Mouse (Mus musculus) kidney, adult 2 months (tissue): ENCODE measurements around the gene Alk. TPM values are rescaled to one million over a fixed set of nuclear protein-coding genes. Genes with fewer than 3 reads are reported as not detected.

Experiments
- DNase-seq: peaks from one replicate; pipeline ENCODE4 v3.0.0; 2021
- H3K27ac ChIP-seq: fragments of 200-500 bp; 2 replicates; pipeline ENCODE4 v1.5.1; 2012; ENCODE audit warnings: low read depth, low read length, control low read depth, inconsistent platforms; ENCODE audit not compliant: insufficient read depth
- H3K27me3 ChIP-seq: fragments of 200-500 bp; replicated peaks from 2 replicates; pipeline ENCODE4 v1.6.1; 2012; ENCODE audit warnings: mild to moderate bottlenecking, moderate library complexity, low read length, inconsistent platforms; ENCODE audit not compliant: control insufficient read depth, insufficient read depth
- H3K36me3 ChIP-seq: fragments of 200-500 bp; 2 replicates; pipeline ENCODE4 v1.6.1; 2012; ENCODE audit warnings: mild to moderate bottlenecking, moderate library complexity, low read length, inconsistent platforms; ENCODE audit not compliant: control insufficient read depth, insufficient read depth
- H3K4me1 ChIP-seq: fragments of 200-500 bp; 2 replicates; pipeline ENCODE4 v1.6.1; 2011; ENCODE audit warnings: low read length; ENCODE audit not compliant: control insufficient read depth, insufficient read depth
- H3K4me3 ChIP-seq: fragments of 200-500 bp; 2 replicates; pipeline ENCODE4 v1.5.1; 2011; ENCODE audit warnings: mild to moderate bottlenecking, low read depth, low read length, control low read depth; ENCODE audit not compliant: insufficient read depth
- CTCF ChIP-seq: fragments of 200-500 bp; conservative IDR thresholded peaks from 2 replicates; pipeline ENCODE4 v1.5.1; 2011; ENCODE audit warnings: low read depth, mild to moderate bottlenecking, control low read depth, low read length, moderate library complexity, mixed read lengths; ENCODE audit not compliant: insufficient read depth, insufficient read length
- POLR2A ChIP-seq: fragments of 200-500 bp; IDR thresholded peaks from one replicate; pipeline ENCODE4 v1.6.1; 2011; ENCODE audit warnings: low read depth, low read length, control low read depth
- WGBS: fragments of 180-500 bp; shearing (Covaris S2); methylation state at CpG from one replicate; pipeline ENCODE4 v1.1.7; 2018; 5-methylcytosine and 5-hydroxymethylcytosine counted together
- polyA plus RNA-seq: library from polyadenylated mRNA; depleted of rRNA; stranded (reverse); fragments of >200 nt; gene quantifications from 2 replicates; pipeline ENCODE4 v1.2.3, GENCODE M21; 2012

Alk gene
- polyA plus RNA-seq, 1 experiment = 0.03 TPM

- no peak overlapping the region for H3K4me3 ChIP-seq
- DNase-seq = no peak
- peaks cover 4% of the 10 kb centered on the region; the same call in 1 of the 2 replicates for H3K4me1 ChIP-seq
- H3K27me3 ChIP-seq = no peaks in the 10 kb centered on the region
- 81% methylated on average over 2 of the region's 2 CpGs for WGBS
- no peaks in the 10 kb centered on the region for H3K36me3 ChIP-seq
- H3K27ac ChIP-seq = no peak overlapping the region
- TF ChIP-seq CTCF (no peak), POLR2A (no peak)
Measured at GRCm38 (mm10) chr17:72009836-72010235, 594.6 kb downstream of the Alk start.

DNA sequence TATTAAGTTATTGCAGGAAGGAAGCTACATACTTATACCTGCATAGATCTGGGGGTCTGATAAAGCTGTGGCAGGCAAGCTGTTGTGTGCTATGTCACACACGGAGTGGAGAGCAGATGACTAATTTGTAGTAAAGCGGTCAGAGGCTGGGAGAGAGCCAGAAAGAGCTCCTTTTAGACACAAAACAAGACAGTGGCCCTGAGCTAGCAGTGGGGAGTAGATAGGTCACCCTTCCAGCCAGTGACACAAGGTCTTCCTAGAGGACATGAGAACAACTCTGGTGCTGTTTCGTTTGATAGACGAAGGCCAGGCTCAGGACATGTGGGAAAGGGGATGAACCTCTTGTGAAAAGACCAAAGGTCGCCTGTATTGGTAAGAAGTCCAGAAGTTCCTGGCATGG, 596.0 kb downstream of the Alk start:
- Histone ChIP-seq H3K36me3 (no peaks in the 10 kb centered on the region), H3K27ac (no peak overlapping the region), H3K27me3 (no peaks in the 10 kb centered on the region), H3K4me1 (peaks cover 4% of the 10 kb centered on the region; the same call in 1 of the 2 replicates), H3K4me3 (no peak overlapping the region)
- TF ChIP-seq CTCF (no peak), POLR2A (no peak)
- 51% methylated on average over 5 of the region's 5 CpGs for WGBS
- DNase-seq = peak; percentile 16

DNA sequence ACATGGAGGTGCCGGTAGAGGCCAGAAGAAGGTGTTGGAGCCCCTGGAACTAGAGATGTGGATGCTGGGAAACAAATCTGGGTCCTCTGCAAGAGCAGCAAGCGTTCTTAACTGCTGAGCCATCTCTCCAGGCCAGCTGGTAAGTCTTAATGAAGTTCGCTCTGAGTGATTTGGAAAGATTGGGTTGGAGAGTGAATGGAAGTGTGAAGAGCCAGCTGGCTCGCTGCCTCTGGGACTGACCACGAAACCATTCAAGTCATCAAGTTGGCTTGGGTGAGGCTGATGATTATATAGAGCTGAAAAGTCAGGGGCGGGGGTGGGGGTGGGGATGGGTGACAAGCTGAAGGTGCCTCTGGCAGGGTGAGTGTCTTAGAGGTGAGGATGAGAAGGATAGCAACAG, 599.1 kb downstream of the Alk start:
- Histone ChIP-seq H3K36me3 (no peaks in the 10 kb centered on the region), H3K4me3 (no peak overlapping the region), H3K27ac (no peak overlapping the region), H3K4me1 (peaks cover 4% of the 10 kb centered on the region; the same call in 1 of the 2 replicates), H3K27me3 (no peaks in the 10 kb centered on the region; the same call in 1 of the 2 replicates)
- DNase-seq = no peak
- WGBS = 77% methylated on average over 6 of the region's 6 CpGs
- no peak for TF ChIP-seq POLR2A
- no peak for TF ChIP-seq CTCF

GRCm38 (mm10) chr17:71999527-72000482, 604.6 kb downstream of the Alk start:
- no peak overlapping the region for H3K4me3 ChIP-seq
- no peak overlapping the region for H3K27ac ChIP-seq
- H3K4me1 ChIP-seq = no peaks in the 10 kb centered on the region
- no peaks in the 10 kb centered on the region; the same call in 1 of the 2 replicates for H3K27me3 ChIP-seq
- no peak for DNase-seq
- TF ChIP-seq POLR2A (no peak), CTCF (no peak)
- no peaks in the 10 kb centered on the region for H3K36me3 ChIP-seq
- 58% methylated on average over 5 of the region's 5 CpGs for WGBS

DNA sequence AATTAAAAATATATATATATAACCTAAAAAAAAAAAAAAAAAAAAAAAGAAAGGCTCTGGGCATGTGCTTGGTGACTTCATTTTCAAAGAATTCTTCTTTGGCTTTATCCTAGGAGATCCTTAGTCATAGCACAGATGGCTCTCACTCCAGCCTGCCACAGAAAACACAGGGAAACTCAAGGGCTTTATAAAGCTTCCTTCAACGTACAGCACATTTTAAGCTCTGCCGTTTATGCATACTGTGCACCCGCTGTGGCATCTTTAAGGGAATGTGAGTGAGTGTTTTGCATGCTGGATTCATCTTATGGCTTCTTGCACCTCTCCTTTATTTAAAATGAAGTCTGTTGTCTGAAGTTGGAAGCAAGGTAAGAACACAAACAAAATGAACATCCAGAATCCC, 606.7 kb downstream of the Alk start:
- no peak for DNase-seq
- Histone ChIP-seq H3K4me3 (no peak overlapping the region), H3K27ac (no peak overlapping the region), H3K27me3 (no peaks in the 10 kb centered on the region; the same call in 1 of the 2 replicates), H3K4me1 (no peaks in the 10 kb centered on the region), H3K36me3 (no peaks in the 10 kb centered on the region)
- TF ChIP-seq POLR2A (no peak), CTCF (no peak)
- WGBS = 89% methylated on average over 3 of the region's 3 CpGs

DNA sequence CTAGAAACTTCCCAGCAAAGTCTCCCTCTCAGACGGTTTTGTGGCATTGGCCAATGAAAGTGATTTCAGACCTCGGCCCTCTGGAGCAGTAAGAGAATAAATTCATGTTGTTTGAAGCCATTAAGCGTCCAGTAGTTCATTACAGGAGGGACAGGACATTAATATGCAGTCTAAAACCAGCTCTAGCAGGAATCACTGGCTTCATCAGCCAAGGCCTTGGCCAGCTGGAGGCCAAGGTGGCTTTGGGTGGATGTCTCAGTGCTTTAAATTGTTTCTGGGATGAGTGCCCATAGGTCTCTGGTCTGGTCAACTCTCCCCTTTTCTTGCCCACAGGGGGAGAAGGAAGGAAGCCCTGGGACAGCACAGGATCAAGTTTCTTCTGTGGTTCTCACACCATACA, 608.9 kb downstream of the Alk start:
- 49% methylated on average over 3 of the region's 3 CpGs for WGBS

GRCm38 (mm10) chr17:71994144-71994543, 610.3 kb downstream of the Alk start:
- 74% methylated on average over 1 of the region's 1 CpGs for WGBS

More for the DNA sequence above, 608.9 kb downstream of the Alk start:
- H3K4me1 ChIP-seq = no peaks in the 10 kb centered on the region
- H3K36me3 ChIP-seq = no peaks in the 10 kb centered on the region
- no peaks in the 10 kb centered on the region for H3K27me3 ChIP-seq
- no peak overlapping the region for H3K4me3 ChIP-seq
- DNase-seq = peak; percentile 40
- no peak overlapping the region for H3K27ac ChIP-seq
- TF ChIP-seq CTCF (no peak), POLR2A (no peak)

More at GRCm38 (mm10) chr17:71994144-71994543, 610.3 kb downstream of the Alk start:
- no peak for DNase-seq
- no peak overlapping the region for H3K4me3 ChIP-seq
- no peaks in the 10 kb centered on the region for H3K36me3 ChIP-seq
- no peaks in the 10 kb centered on the region for H3K27me3 ChIP-seq
- no peaks in the 10 kb centered on the region for H3K4me1 ChIP-seq
- H3K27ac ChIP-seq = no peak overlapping the region
- TF ChIP-seq POLR2A (no peak), CTCF (no peak)
